Mouse (Mus musculus): ENCODE data around the gene Asb18.

The Asb18 gene

DNA sequence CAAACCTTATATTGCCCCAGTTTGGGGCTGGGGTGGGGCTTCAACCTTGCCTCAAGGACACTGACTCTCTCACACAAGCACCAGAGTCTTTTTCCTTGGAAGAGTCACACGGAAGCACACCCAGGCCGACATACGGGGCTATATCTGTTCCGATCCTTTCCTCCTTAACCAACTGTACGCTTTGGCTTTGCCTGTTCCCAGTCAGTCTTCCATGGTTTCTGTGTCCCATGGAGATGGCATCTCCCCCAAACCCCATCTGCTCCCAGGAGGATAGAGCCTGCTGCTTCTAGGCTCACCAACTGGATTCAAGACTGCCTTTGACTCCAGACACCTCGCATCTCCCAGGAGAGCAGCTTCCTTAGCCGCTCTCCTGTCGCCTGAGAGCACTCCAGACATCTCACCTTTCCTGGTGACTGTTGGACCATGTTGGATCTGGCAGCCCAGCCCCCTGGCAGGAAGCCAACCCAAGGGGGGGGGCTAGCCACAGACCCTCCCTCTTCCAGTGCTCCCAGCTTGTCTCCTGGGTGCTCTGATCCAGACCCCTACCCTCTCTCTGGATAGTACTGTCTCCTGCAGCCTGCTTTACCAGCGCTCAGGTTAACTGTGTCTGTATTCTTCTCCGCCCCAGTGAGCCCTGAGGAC is 45.3 kb downstream of the Asb18 start:
- DNase-seq, result no peak

DNA sequence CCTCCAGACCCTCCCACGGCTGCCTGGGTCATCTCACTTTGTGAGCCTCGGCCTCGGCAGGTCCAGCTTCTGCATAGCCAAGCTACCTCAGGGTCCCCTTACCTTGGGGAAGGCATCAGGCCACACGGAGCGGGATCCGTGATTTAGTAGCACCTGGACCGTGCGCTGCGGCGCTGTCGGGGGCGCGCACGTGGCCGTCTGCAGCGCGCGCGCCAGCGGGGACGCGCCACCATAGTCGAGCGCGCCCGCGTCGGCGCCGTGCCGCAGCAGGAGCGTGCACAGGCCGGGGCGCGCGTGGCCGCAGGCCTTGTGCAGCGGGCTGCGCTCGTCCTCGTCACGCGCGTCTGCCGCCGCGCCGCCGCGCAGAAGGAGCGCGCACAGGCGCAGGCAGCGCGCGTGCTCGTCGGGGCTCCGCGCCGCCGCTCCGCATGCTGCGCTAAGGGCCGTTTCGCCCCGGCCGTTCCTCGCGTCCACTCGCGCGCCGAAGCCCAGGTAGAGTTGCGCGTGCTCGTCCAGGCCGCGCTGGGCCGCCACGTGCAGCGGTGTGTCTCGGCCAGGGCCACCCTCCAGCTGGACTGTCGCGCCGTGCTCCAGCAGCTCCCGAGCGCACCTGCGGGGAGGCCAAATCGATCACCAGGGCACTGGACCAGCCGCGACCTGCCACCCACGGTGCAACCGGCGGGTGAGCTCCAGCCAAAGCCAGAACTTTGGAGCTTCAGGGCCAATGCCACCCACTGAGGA is 46.2 kb downstream of the Asb18 start:
- DNase-seq, result peak; percentile 21

DNA sequence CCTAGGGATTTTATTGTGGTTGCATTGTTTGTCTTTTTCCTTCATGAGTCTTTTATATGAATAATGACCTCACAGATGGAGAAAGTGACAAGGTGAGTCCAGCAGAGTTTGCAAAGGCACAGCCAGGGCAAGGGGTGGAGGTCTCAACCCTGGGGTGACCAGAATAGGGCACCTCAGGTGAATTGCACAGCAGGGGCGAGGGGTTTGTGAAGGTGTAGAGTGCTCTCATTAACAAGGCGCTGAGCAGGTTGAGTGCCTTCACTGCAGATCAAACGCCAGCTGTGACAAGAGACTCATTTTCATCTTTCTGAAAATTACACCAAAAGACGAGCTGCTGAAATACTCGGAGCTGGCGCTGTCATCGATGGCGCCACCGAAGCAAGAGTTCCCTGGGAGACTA is 46.9 kb downstream of the Asb18 start:
- no peak for DNase-seq

DNA sequence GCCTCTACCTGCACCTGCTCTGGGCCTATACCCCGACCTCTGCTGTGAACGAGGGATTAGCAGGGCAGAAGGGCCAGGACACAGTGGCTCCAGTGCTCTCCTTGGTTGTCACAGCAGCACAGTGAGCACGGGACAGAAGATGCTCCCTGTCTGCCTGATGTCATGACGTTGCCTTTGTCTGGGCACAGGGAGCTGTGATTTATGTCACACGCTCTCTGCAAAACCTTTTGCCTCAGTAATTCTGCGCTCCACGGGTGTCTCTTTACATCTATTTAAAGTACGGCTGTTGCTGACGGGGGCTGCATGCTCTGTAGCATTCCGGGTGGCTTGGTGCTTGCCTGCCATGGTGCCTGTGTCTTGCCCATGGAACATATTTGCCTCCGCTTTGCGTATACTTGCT is 50.0 kb downstream of the Asb18 start:
- DNase-seq, result no peak

DNA sequence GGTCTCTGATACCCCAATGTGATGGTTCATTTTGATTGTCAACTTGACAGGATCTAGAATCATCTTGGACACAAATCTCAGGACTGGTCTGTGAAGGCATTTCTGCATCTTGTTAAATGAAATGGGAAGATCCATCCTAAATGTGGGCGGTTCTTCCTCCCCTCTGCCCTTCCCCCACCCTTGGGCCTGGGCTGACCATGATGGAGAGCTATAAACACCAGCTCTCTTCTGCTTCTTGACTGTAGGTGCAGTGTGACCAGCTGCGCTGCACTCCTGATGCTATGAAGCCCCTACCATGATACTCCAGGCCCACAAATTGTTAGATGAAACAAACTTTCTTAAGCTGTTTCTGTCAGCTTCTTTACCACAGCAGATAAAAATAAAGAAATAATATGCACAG is 51.2 kb downstream of the Asb18 start:
- no peak for DNase-seq

DNA sequence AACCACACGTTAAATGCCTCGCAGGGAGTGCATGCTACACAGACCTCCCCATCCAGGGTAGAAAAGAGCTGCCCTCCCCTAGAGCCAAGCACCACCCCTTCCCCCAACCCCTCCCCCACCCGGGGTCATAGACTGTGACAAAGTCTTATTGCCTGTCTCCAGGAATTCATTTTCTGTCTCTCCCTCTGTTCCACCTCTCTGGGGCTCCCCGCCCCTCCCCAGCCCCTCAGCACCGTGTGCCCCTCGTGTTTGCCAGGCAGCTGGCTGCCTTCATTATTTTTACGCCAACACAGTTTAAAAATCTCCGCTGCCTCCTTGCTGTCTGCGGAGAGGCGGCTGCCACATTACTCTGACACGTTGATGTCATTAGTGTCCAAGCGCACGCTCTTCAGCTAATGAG is 52.4 kb downstream of the Asb18 start:
- no peak for DNase-seq

DNA sequence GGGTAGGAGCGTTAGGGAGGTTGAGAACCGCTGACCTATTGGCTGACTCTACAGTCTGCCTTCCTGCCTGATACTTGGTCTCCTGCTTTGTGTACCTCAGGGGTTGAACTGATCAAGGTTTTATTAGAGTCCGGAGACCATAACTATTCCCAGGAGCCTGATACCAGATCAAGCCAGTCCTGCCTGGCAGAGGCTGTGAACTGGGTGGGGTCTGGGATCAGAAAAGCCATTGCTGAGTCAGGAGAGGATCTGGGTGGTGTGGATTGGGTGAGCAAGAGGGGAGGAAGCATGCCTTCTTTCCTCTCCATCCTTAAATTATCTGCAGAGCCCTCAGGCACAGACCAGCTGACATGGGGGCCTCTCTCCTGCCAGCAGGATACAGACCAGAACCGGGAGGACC is 55.1 kb downstream of the Asb18 start:
- no peak for DNase-seq

DNA sequence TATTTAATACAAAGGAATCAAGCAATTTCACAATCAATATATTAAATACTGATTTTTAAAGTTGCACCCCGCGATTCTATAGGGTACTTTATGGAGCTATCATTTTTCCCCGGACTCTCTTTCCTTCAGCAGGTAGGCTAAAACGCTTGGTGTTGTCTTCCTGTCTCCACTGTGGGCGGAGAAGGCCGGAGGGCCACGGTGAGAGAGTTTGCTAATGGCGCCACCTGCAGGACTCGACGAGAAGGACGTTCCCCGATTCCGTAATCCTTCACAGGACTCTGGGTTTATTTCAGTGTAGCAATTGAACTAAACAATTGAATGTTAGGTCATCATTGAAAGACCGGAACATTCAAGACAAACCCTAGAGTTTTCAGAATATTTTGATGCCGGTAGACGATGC is 71.3 kb downstream of the Asb18 start:
- DNase-seq, result peak; percentile 90

DNA sequence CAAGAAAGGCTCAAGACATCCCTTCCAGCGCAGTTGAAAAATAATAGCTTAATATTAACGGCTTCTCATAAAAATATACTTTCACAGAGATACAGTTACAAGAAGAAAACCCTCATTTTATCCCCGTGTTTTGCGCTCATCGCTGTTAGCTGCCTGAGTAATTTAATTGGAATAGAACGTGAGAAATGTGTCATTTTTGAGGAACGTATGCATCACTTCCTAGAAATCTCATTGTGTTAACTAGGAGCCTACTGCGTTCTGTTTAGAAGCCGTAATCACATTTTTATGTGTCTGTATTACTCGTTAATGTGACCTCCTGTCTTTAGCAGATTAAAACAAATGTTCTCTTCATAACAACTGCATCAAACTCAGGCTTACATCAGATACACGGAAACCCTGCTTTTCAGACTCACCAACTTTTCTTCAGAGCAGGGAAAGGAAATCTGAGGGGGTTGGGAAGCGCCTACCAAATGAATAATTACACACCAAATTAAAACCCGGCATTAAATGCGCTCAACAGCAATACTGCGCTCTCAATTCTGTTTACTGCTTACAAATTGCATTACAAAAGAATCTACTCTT is 72.0 kb downstream of the Asb18 start:
- DNase-seq, result no peak

DNA sequence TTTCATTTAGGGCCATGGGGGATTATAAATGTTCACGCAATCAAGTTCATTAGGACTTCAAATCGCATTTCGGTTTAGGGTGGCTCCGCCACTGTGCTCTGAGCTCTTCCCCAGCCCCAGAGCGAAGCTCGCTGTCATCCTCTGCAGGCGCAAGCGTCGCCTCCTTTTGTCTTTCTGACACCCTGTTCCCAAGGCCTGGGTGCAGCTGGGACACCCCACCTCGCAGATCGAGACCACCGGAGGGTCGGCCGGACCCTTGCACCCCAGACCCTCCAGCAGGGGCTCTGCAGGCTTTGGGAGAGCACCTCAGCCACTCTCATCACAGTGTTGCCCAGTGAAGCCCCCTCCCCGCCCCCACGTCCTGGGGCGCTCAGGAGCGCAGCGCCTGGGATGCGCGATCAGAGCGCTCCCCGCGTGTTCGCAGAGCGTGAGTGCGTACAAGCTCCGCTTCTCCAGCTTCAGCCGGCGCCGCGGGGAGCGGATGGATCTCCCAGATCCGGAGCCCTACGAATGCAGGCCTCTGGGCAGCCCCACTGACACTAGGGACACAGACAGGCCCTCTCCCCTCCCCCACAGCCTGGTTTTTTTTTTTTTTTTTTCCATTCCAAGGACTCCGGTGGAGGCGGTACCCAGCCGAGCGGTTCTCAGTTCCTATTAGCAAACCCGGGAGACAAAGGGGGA is 72.6 kb downstream of the Asb18 start:
- DNase-seq, result peak; percentile 49

DNA sequence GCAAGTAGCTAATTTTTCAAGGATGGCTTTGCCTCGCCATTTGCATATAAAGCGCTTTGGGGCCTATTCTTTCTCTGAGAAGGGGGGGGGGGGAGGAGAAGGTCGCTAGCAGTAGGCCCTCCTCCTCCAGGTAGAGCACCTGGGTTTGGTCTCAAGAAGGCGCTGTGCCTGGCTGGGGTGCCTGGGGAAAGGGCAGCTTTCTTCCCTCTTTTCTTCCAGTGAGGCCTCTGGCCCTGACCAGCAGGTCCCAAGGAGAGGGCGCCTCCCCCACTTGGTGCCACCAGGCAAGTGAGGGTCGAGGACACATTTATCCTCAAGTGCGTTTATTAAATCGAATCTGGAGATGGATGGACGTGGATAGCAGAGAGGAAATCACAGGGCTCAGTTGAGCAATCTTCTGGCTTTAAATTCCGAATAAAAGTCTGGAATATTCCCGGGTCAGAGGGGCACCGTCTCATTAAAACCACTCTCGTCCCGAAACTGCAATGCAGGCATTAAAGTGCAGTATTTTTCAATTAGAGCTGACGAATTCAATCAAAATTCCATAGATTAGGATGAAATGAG is 73.4 kb downstream of the Asb18 start:
- no peak for DNase-seq

DNA sequence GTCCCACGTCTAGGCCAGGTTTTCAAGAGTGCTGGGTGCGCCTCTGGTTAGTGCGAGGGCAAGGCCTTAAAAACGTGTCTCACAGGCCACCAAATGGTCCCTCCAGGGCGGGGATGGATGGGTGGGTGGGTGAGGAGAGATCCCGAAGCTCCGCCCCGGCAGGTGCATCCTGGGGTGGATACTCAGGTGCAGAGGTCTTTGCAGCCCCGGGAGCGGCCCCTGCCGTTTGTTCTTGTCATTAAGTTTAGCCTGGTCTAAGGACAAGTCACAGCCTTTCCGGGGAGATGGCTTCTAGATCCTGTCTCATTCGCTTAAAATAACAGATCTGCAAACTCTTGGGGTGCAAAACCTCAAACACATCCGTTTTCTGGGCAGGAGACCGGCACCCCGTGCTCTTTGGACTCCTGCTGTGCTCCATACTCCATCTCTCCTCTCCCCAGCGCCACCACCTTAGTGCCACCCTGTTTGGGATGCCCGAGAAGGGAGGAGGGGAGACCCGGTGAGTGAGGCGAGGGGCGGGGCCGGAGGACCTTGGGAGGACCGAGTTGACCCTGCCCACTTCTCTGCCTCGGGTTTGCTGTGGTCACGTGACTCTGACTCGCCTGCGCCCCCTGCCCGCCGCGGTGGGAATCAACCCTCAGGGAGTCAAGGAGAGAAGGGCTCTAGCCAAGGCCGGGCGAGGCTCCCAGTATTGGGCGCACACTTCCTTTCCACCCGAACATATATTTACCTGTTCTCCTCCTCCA is 74.3 kb downstream of the Asb18 start:
- DNase-seq, result peak; percentile 88

DNA sequence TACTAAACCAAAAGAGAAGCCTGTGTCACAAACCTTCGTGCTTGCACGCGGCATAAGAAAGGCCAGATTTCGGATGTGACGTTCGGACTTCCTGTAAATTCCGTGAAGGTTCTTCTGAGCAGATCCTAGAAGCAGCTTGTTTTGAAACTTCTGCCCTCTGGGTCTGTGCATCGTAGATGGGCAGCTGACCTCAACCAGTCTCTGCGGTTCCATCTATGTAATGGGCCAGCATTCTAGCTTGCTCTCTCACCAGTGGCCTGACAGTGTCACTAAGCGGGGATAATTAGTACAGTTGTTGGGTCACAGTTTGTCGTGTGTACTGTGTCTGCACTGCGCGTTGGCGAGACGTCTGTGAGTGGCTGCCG is 74.9 kb downstream of the Asb18 start:
- no peak for DNase-seq

DNA sequence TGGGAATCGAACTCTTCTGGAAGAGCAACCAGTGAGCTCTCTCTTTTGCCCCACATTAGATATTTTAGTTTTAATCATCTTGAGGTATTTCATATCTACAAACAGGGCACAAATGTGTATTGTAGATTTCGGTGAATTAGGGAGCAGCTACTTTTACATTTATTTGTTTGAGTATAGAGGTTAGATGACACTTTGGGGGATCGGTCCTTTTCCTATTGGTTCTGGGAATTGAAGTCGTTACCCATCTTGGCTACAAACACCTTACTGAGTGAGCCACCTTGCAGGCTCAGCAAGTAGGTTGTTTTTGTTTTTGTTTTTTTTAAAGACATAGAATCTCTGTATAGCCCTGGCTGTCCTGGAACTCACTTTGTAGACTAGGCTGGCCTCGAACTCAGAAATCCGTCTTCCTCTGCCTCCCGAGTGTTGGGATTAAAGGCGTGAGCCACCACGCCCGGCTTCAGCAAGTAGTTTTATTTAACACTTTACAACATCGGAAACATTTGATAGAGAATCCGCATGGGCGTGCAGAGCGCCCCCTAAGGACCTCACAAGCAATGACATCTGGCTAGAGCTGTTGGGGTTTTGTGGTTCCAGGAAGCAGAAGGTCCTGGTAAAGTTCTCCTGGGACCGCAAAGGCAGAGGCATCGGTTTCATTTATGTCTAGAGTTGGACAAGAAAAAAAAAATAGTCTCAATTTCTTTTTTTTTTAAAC is 75.4 kb downstream of the Asb18 start:
- no peak for DNase-seq

DNA sequence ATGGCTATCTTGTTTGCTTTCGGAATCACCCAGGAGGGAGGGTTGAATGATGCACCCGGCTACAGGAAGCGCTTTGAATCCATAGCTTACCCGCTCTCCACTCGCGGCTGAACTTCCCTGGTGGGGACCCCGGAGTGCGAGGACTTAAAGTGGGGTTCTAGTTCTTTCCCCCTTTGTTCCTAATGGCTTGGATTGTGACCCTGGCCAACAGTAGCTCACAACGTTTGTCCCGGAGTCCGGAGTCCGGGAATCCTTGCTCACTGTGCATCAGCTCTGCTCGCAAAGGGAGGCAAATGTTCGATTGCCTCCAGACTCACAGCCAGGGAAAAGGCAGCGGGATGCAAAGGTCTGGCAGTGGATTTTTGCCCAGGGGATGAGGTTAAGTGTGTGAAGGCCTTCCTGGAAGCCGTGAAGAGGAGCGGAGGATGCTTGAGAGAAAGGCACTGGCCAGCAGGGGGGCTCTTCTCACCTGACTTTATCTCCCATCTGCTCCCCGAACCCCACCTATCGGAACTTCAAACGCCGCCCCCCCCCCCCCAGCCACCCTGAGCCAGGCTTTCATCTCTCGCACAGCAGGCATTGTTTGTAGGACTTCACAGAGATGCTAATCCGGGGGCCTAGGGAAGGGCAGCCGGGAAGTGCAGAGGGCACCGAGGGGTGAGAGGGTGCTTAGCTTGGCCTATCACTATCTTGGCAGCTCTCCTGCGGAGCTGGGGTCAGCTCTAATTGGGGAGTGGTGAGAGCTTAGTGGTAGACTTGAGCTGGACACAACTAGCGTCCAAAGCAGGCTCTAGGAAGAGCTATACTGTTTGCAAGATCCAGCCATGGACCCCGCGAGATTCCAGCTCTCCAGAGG is 78.7 kb downstream of the Asb18 start:
- no peak for DNase-seq

DNA sequence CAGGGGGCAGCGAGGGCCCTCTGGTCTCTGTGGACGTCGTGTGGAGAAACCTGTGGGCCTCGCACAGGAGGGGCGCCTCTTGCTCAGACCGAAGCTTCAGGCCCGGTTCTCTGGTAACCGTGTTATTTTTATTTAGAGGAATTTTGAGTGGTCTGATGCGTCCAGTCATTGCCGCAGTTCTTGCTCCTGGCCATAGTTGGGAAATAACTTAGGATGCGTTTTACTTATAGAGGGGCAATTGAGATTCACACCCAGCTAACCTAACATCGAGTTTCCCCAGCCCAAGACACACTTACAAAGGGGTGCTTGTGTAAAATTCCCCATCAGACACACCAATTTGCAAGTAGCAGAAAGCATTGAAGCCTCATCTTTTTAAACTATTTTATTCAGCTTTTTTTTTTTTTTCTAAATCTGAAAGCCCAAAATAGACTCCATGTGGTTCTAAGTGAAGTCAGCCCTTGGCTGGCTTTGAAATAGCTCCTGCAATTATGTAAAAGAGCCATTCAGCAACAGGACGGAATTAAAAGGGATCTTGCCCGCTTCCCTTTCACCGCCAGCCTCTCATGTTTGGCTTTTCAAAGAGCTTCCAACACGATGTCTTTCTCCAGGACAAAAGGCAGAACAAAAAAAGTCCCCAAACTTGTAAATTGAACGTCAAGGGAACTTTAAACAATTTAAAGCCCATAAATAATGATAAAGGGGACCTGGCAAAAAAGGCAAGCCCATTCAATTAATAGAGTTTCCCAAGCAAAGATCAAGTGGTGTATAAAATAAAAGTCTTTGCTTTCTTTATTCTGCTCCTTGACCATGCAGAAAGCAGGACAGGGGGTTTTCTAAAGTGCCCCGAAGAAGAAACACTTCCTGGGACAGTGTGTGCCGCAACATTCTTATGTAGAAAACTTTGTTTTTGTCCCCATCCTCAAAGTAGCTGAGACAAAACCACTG is 79.9 kb downstream of the Asb18 start:
- no peak for DNase-seq

DNA sequence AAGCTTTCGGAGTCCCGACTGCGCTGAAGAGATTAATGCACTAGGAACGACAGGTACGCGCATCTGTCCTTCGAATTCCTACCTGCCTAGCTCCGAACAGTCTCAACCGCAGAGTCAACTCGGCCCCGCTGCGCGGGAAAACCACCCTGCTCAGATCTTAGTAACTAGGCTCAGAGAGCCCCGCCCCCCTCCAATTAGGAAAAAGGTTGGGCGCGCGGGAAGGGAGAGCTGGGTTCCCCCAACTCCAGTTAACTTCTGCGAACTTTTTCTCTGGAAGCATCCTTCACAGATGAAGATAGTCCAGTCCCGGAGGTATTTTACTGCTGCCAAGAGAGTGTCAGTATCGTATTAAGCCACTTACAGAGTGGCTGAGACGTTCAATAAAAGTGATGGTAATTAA is 80.7 kb downstream of the Asb18 start:
- DNase-seq, result peak; percentile 28

DNA sequence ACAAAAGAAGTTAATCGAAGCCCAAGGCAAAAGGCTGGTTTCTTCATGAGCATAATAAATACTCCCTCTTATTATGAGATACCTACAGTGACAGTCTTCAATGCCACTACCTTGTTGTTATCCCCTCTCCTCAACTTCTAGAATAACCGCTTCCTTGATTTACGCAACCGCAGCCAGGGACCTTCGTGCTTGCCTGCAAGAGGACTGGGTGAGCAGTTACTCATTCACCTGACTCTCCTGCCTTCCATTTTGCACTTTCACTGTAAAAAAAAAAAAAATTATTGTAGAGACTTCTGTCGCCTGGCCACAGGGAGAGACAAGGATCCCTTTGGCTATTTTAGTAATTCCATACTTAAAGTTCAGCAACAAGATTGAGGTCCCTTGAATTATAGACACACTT is 81.4 kb downstream of the Asb18 start:
- no peak for DNase-seq

DNA sequence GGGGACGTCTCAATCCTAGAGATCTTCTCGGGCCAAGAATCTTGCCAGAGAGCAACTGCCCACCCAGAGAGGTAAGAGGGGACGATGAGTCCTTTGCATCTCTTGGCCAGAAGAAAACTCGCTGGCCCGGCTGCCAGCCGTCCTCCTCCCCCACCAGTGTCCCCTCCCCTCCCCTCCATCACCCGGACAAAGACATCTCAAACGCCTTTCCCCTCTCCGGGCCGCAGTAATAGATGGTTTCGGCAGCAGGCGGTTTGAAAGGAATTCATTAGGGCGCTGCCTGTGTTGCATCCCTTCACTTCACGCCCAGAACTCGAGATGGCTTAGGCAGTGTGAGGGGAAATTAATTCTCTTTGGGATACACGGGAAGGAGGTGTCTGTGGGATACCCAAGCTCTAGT is 81.8 kb downstream of the Asb18 start:
- no peak for DNase-seq

DNA sequence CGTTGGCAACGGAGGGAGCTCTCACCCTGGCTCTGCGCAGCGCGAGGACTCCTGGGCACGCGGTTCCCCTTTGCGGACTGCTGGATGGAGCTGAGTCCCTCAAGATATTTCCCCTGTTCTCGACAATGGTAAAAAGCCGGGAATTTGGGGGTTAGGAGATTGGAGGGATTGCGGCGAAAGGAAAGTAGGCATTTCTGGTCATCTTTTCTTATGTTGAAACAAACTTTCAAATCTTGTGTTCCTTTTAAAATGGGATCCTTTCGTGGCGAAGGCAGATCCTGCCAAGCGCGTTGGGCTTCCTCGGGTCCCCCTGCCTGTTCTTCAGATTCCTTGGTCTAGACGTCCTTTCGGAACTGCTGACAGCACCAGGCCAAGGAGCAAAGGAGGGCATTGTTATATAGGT is 82.4 kb downstream of the Asb18 start:
- no peak for DNase-seq
